Mouse (Mus musculus) urinary bladder, postnatal 10 days (tissue): ENCODE measurements around the gene Lin7b.
A peak's percentile ranks its signal among the peaks of the same experiment; 100 is the strongest.
"Not testable (repeated sequence)": the region's sequence is repeated elsewhere in the genome, so short reads cannot be mapped to it uniquely, and the experiment has no call there.

ENCODE experiments used
- DNase-seq: peaks from one replicate; pipeline ENCODE4 v3.0.0; 2022; ENCODE audit warnings: low spot score

The Lin7b gene

GRCm38 (mm10) chr7:45370475-45371311 is at the start of gene Lin7b:
TSS of gene Lin7b (minus strand) at chr7:45370583.
- DNase-seq, result peak; percentile 63

GRCm38 (mm10) chr7:45417962-45418492 is 47.6 kb upstream of the Lin7b start:
- DNase-seq, result no peak

GRCm38 (mm10) chr7:45415636-45416035 is 45.3 kb upstream of the Lin7b start:
- no peak for DNase-seq

DNA sequence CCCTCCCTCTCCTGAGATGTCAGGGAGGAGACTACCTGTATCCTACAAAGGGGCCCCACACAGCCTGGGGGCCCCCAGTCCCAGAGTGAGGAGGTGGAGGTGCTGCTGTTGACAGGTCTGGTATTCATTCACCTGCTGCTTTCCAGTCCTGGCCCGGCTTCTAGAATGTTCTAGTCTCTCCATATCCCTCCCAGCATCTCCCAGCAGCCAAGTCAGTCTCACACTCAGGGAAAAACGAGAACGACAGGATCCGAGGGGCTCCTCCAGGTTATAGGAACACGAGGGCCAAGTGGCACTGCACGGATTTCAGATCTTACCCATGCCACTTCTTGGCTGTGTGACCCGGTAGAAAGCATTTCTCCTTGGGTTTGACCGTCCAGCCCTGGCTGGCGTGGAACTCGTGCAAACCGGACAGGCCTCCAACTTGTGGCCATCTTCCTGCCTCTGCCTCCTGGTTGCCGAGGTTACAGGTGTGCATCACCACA is 44.4 kb upstream of the Lin7b start:
- no peak for DNase-seq

DNA sequence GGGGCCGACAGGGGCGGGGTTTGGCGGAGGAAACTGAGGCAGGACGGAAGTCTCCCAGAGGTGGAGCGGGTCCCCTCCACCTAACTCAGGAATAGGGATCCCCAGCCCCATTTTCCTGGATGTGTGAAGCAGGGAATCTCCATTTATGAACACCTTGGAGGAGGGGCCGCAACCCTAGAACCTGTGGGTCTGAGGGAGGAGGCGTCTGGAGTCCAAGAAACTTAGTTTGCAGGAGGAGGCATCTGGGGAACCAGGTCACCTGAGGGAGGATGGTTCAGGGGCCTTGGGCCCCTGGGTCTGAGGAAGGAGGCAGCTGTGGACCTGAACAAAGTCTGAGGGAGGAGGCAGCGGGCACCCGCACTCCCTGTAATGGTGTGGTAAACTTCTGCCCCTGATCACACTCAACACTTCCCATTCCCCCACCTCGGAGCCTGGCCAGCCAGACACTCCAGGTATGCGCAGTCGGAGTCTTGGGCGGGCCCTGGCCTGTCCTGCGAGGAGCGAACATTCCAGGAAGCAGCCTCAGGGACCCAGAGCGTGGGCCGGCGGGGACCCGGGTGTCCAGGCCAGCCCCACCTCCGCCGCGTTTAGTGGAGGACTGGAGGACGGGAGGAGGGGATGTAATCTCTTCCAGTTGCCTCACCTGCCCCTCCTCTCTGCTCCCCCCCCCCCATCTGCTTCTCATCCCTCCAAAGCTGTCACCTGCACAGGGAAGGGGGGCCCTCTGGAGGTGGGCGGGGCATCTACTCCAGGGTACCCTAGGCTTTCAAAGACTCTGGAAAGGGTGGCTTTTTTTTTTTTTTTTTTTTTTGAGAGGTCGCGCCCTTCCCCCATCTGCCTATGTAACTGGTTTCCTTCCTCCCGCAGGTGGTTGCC is 43.7 kb upstream of the Lin7b start:
- no peak for DNase-seq

DNA sequence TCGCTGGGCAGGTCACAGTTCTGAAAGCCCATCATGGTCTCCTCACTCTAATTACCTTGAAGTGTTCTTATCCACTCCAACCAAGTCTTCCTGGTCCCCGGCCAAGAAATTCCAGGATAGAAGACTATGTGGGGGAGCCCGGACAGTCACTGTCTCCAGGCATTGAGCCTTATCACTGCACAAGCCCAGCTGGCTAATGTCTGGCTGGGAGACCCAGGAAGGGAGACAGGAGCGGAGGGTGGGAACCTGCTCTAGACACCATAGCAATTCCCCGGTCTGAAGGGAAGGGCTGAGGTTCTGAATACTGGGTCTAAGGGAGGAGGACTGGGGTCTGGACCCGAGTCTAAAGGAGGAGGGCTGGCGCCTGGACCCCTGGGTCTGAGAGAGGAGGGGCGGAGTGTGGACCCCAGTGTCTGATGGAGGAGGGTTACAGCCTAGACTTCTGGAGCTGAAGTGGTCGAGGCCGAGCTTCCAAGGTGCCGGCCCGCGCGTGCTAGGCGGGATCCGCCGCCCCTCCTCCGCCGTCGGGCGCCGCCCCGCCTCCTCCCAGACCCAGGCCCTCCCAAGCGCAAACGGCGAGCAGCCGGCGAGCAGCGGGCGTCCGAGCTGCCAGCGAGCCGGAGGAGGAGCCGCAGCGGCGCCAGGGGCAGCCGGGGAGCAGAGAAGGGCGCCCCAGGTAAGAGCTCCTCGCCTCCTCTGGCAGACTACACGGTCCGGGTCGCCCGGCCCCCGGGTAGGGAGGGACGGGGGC is 42.9 kb upstream of the Lin7b start, which contains the start of gene Ntf5:
Gene Ntf5 (plus strand): TSS at position 583 of the 751 bp plus-strand sequence.
- DNase-seq, result no peak

GRCm38 (mm10) chr7:45412421-45412820 is 42.0 kb upstream of the Lin7b start:
- no peak for DNase-seq

DNA sequence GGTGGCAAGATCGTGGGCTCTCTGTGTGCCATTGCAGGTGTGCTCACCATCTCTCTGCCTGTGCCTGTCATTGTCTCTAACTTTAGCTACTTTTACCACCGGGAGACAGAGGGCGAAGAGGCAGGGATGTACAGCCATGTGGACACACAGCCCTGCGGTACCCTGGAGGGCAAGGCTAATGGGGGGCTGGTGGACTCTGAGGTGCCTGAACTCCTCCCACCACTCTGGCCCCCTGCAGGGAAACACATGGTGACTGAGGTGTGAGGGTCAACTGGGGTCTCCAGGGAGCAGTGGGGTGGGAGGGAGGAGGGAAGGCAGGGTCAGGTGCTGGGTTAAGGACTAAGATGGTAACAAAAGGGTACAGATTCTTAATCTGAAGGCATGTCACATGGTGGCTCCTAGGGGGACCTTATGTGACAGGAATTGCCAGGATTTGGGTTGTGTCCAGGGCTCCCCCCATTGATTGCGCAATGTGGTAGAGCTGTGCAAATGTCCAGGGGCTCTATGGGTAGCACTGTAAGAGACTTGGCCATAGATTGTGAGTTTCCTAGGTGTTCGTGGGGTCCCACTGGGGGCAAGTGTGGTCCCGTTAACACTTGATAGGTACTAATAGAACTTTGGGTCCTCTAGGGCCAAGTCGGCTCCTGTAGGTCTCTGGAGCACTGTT is 39.2 kb upstream of the Lin7b start:
- no peak for DNase-seq

DNA sequence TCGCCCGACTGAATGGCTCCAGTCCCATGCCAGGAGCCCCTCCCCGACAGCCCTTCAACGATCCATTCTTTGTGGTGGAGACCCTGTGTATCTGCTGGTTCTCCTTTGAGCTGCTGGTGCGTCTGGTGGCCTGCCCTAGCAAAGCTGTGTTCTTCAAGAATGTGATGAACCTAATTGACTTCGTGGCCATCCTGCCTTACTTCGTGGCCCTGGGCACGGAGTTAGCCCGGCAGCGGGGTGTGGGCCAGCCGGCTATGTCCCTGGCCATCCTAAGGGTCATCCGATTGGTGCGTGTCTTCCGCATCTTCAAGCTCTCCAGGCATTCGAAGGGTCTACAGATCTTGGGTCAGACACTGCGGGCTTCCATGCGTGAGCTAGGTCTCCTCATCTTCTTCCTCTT is 38.6 kb upstream of the Lin7b start:
- no peak for DNase-seq

GRCm38 (mm10) chr7:45408351-45408750 is 38.0 kb upstream of the Lin7b start:
- no peak for DNase-seq

- DNase-seq, result no peak
Measured at GRCm38 (mm10) chr7:45407836-45408235, 37.5 kb upstream of the Lin7b start.

DNA sequence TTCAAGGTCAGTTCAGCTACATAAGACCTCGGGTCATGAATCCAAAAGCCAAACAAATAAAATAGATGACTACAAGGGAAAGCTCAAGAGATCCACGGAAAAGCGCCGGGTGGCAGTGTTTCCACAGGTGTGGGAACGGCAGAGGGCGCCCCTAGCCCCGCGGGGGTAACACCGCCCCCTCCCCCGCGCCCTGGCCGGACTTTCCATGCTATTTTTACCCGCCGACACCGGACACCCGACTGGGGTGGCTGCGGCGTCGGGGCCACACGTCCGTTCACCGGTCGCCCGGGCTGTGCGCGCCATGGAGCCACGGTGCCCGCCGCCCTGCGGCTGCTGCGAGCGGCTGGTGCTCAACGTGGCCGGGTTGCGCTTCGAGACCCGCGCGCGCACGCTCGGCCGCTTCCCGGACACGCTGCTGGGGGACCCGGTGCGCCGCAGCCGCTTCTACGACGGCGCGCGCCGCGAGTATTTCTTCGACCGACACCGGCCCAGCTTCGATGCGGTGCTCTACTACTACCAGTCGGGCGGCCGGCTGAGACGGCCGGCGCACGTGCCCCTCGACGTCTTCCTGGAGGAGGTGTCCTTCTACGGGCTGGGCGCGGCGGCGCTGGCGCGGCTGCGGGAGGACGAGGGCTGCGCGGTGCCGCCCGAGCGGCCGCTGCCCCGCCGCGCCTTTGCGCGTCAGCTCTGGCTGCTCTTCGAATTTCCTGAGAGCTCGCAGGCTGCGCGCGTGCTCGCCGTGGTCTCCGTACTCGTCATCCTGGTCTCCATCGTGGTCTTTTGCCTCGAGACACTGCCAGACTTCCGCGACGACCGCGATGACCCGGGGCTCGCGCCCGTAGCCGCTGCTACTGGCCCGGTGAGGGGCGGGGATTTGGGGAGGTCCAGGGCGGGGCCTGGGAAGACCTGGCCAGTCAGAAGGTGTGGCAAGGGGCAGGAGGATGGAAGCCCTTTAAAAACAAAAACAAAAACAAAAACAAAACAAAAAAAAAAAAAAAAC is 36.1 kb upstream of the Lin7b start:
- no peak for DNase-seq

- DNase-seq, result no peak
Measured at GRCm38 (mm10) chr7:45405091-45406075, 35.0 kb upstream of the Lin7b start, which contains the start of gene Kcna7. TSS of gene Kcna7 (plus strand) at chr7:45405653.

GRCm38 (mm10) chr7:45403532-45404261 is 33.3 kb upstream of the Lin7b start:
- no peak for DNase-seq

GRCm38 (mm10) chr7:45401521-45402085 is 31.2 kb upstream of the Lin7b start:
- no peak for DNase-seq

DNA sequence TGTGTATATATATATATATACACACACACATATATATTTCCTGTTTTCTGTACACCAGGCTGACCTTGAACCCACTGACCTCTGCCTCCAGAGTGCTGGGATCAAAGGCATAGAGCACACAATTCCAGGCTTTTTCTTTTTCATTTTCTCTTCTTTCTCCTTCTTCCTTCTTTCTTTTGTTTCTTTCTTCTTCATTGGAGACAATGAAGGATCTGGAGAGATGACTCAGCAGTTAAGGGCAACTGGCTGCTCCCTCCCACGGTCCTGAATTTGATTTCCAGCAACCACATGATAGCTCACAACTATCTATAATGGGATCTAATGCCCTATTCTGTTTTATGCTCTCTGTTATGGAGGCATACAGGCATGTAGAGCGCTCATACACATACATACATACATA is 26.4 kb upstream of the Lin7b start:
- DNase-seq, result no peak

DNA sequence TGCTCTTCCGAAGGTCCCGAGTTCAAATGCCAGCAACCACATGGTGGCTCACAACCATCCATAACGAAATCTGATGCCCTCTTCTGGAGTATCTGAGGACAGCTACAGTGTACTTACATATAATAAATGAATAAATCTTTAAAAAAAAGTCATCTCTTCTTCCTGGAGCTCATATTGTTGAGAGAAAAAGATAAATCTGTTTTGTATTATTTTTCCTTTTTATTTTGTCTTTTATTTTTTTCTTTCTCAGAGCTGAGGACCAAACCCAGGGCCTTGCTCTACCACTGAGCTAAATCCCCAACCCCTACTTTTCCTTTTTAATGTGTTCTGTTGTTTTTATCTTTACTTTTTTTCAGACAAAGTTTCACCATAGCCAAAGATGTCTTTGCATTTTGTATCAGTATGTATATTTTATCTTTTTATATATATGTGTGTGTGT is 26.0 kb upstream of the Lin7b start:
- not testable (repeated sequence) for DNase-seq
